In genomic region chrX:103937333-103937732, GRCm38 (mm10) we compare ENCODE assay signal across 8 mouse cellular contexts. TPM values are rescaled to one million over a fixed set of nuclear protein-coding genes. Genes with fewer than 3 reads are reported as not detected.
DNase-seq lines count a peak whose midpoint lies in the region; ATAC-seq and TF ChIP-seq lines count a peak whose summit lies in the region.
"Had no signal": no experiment of that assay in that cellular context is flagged by ENCODE, and none has a peak within 500 bp of the region (broad histone marks: within the 10 kb centered on the region; RNA-seq: fewer than 3 reads in every experiment).

No protein-coding gene starts in this region.

- H3K36me3 ChIP-seq in kidney, postnatal 0 days (ENCODE audit: insufficient read depth, low read length), result no peaks in the 10 kb centered on the region
- H3K36me3 ChIP-seq: limb, embryonic 15.5 days had no signal

- peak; percentile 63 for TF ChIP-seq CTCF in kidney, postnatal 0 days (IDR thresholded peaks at IDR 0.05; ENCODE audit: low read depth)

- H3K27me3 ChIP-seq in kidney, postnatal 0 days (ENCODE audit: insufficient read depth, low read length), result no peaks in the 10 kb centered on the region

- no peak for ATAC-seq in kidney, postnatal 0 days (replicated peaks; ENCODE audit: low FRiP score, low read depth)

- DNase-seq in kidney, postnatal 0 days (ENCODE audit: low spot score), result peak; percentile 25
- DNase-seq in kidney, postnatal 4 days, result no peak
- DNase-seq in thymus, postnatal 0 days (ENCODE audit: low spot score), result peak; percentile 7
- DNase-seq in thymus, adult 18-20 months, result no peak
- DNase-seq in cerebellum, postnatal 10 days, result peak; percentile 30 to 50
- DNase-seq in thymus, postnatal 25 days, result peak; percentile 1
- DNase-seq in T-cell, adult 2 months (ENCODE audit: low spot score), result no peak

- no peaks in the 10 kb centered on the region for H3K9me3 ChIP-seq in kidney, postnatal 0 days (replicated peaks; ENCODE audit: low read length)
- H3K9me3 ChIP-seq: limb, embryonic 15.5 days had no signal

- H3K4me3 ChIP-seq in kidney, postnatal 0 days (replicated peaks; ENCODE audit: low read depth, low read length), result no peak overlapping the region
- H3K4me3 ChIP-seq: limb, embryonic 15.5 days had no signal

- no peak overlapping the region for H3K4me2 ChIP-seq in kidney, postnatal 0 days (ENCODE audit: low read length)
- H3K4me2 ChIP-seq: limb, embryonic 15.5 days had no signal

- no peak overlapping the region for H3K9ac ChIP-seq in kidney, postnatal 0 days (ENCODE audit: low read depth, low read length)
- H3K9ac ChIP-seq: limb, embryonic 15.5 days had no signal

- 19% methylated on average over 3 of the region's 3 CpGs for WGBS in kidney, postnatal 0 days

- H3K27ac ChIP-seq in kidney, postnatal 0 days, result no peak overlapping the region
- H3K27ac ChIP-seq: limb, embryonic 15.5 days had no signal

- no peaks in the 10 kb centered on the region for H3K4me1 ChIP-seq in kidney, postnatal 0 days (replicated peaks; ENCODE audit: insufficient read depth, low read length)
- H3K4me1 ChIP-seq: limb, embryonic 15.5 days had no signal

RNA-seq across cellular contexts. Expression of gene Rlim, which starts 43.8 kb away (rescaled TPM):
- 19.1 and 21.0 TPM in 2 replicates for polyA plus RNA-seq in kidney, postnatal 0 days (2015; fragmentation: Nextera tagmentation; extraction: Ambion mirVana)
- polyA plus RNA-seq in thymus, postnatal 0 days (2015; fragmentation: Nextera tagmentation; extraction: Ambion mirVana), result 18.7 and 21.5 TPM in 2 replicates

Comparison
In these comparisons a context has a peak if more than half of its experiments do, and no peak if none do; other contexts are left out.
1. DNase-seq: peak in kidney, postnatal 0 days (single experiment), thymus, postnatal 0 days (single experiment), cerebellum, postnatal 10 days (2 of 2) and thymus, postnatal 25 days (single experiment); none in kidney, postnatal 4 days (0 of 2), thymus, adult 18-20 months (0 of 2) and T-cell, adult 2 months (single experiment).